Mouse (Mus musculus): Measurements from ENCODE around the gene Pafah2.

Pafah2 gene

GRCm38 (mm10) chr4:134362586-134362985, 33.5 kb upstream of the Pafah2 start:
- Histone ChIP-seq H3K4me3 (replicated peaks; ENCODE audit: low read length) (peak overlapping the region; percentile 27; the same call in 1 of the 2 replicates), H3K4me1 (replicated peaks; ENCODE audit: low read depth, low read length) (peaks cover 50% of the 10 kb centered on the region), H3K27me3 (ENCODE audit: insufficient read depth, low read length) (peaks cover 13% of the 10 kb centered on the region; the same call in 1 of the 2 replicates), H3K36me3 (ENCODE audit: insufficient read depth, low read length) (no peaks in the 10 kb centered on the region), H3K9me3 (ENCODE audit: low read length) (no peaks in the 10 kb centered on the region)
- no peak for TF ChIP-seq NANOG (IDR thresholded peaks at IDR 0.05; ENCODE audit: borderline replicate concordance, low read length)
- TF ChIP-seq POU5F1 (IDR thresholded peaks at IDR 0.05; ENCODE audit: borderline replicate concordance, low read length): no peak
- no peak for TF ChIP-seq CTCF (conservative IDR thresholded peaks at IDR 0.05; ENCODE audit: low read length)

- no peak overlapping the region for H3K4me3 ChIP-seq (replicated peaks; ENCODE audit: low read length)
- H3K27me3 ChIP-seq (ENCODE audit: insufficient read depth, low read length): peaks cover 33% of the 10 kb centered on the region
- no peaks in the 10 kb centered on the region for H3K36me3 ChIP-seq (ENCODE audit: insufficient read depth, low read length)
- H3K9me3 ChIP-seq (ENCODE audit: low read length): no peaks in the 10 kb centered on the region
- TF ChIP-seq CTCF (conservative IDR thresholded peaks at IDR 0.05; ENCODE audit: low read length): no peak
- TF ChIP-seq NANOG (IDR thresholded peaks at IDR 0.05; ENCODE audit: borderline replicate concordance, low read length): no peak
- TF ChIP-seq POU5F1 (IDR thresholded peaks at IDR 0.05; ENCODE audit: borderline replicate concordance, low read length): no peak
- peaks cover 54% of the 10 kb centered on the region for H3K4me1 ChIP-seq (replicated peaks; ENCODE audit: low read depth, low read length)
Measured at GRCm38 (mm10) chr4:134365280-134365679, 30.8 kb upstream of the Pafah2 start.

GRCm38 (mm10) chr4:134370649-134371221, 25.4 kb upstream of the Pafah2 start:
- TF ChIP-seq NANOG (IDR thresholded peaks at IDR 0.05; ENCODE audit: borderline replicate concordance, low read length) (no peak), POU5F1 (IDR thresholded peaks at IDR 0.05; ENCODE audit: borderline replicate concordance, low read length) (no peak), CTCF (conservative IDR thresholded peaks at IDR 0.05; ENCODE audit: low read length) (no peak)
- Histone ChIP-seq H3K9me3 (ENCODE audit: low read length) (no peaks in the 10 kb centered on the region), H3K27me3 (ENCODE audit: insufficient read depth, low read length) (peaks cover 42% of the 10 kb centered on the region), H3K4me1 (replicated peaks; ENCODE audit: low read depth, low read length) (peaks cover 69% of the 10 kb centered on the region), H3K36me3 (ENCODE audit: insufficient read depth, low read length) (no peaks in the 10 kb centered on the region), H3K4me3 (replicated peaks; ENCODE audit: low read length) (peak overlapping the region; percentile 83)

GRCm38 (mm10) chr4:134371316-134371855, 24.7 kb upstream of the Pafah2 start:
- Histone ChIP-seq H3K9me3 (ENCODE audit: low read length) (no peaks in the 10 kb centered on the region), H3K36me3 (ENCODE audit: insufficient read depth, low read length) (no peaks in the 10 kb centered on the region), H3K4me1 (replicated peaks; ENCODE audit: low read depth, low read length) (peaks cover 72% of the 10 kb centered on the region), H3K27me3 (ENCODE audit: insufficient read depth, low read length) (peaks cover 40% of the 10 kb centered on the region), H3K4me3 (replicated peaks; ENCODE audit: low read length) (peak overlapping the region; percentile 83)
- TF ChIP-seq CTCF (conservative IDR thresholded peaks at IDR 0.05; ENCODE audit: low read length) (no peak), POU5F1 (IDR thresholded peaks at IDR 0.05; ENCODE audit: borderline replicate concordance, low read length) (no peak), NANOG (IDR thresholded peaks at IDR 0.05; ENCODE audit: borderline replicate concordance, low read length) (no peak)

- no peaks in the 10 kb centered on the region for H3K9me3 ChIP-seq (ENCODE audit: low read length)
- TF ChIP-seq NANOG (IDR thresholded peaks at IDR 0.05; ENCODE audit: borderline replicate concordance, low read length): no peak
- no peak for TF ChIP-seq POU5F1 (IDR thresholded peaks at IDR 0.05; ENCODE audit: borderline replicate concordance, low read length)
- no peak for TF ChIP-seq CTCF (conservative IDR thresholded peaks at IDR 0.05; ENCODE audit: low read length)
- H3K27me3 ChIP-seq (ENCODE audit: insufficient read depth, low read length): peaks cover 40% of the 10 kb centered on the region
- peaks cover 80% of the 10 kb centered on the region for H3K4me1 ChIP-seq (replicated peaks; ENCODE audit: low read depth, low read length)
- H3K4me3 ChIP-seq (replicated peaks; ENCODE audit: low read length): peak overlapping the region; percentile 83
- H3K36me3 ChIP-seq (ENCODE audit: insufficient read depth, low read length): no peaks in the 10 kb centered on the region
Measured at GRCm38 (mm10) chr4:134372294-134372747, 23.8 kb upstream of the Pafah2 start.

GRCm38 (mm10) chr4:134373295-134373694, 22.8 kb upstream of the Pafah2 start:
- no peaks in the 10 kb centered on the region for H3K36me3 ChIP-seq (ENCODE audit: insufficient read depth, low read length)
- TF ChIP-seq POU5F1 (IDR thresholded peaks at IDR 0.05; ENCODE audit: borderline replicate concordance, low read length) (no peak), NANOG (IDR thresholded peaks at IDR 0.05; ENCODE audit: borderline replicate concordance, low read length) (no peak)
- peaks cover 38% of the 10 kb centered on the region for H3K27me3 ChIP-seq (ENCODE audit: insufficient read depth, low read length)
- no peaks in the 10 kb centered on the region for H3K9me3 ChIP-seq (ENCODE audit: low read length)
- no peak overlapping the region for H3K4me3 ChIP-seq (replicated peaks; ENCODE audit: low read length)
- peaks cover 77% of the 10 kb centered on the region for H3K4me1 ChIP-seq (replicated peaks; ENCODE audit: low read depth, low read length)

- H3K4me1 ChIP-seq (replicated peaks; ENCODE audit: low read depth, low read length): peaks cover 84% of the 10 kb centered on the region
- H3K27me3 ChIP-seq (ENCODE audit: insufficient read depth, low read length): peaks cover 31% of the 10 kb centered on the region
- H3K9me3 ChIP-seq (ENCODE audit: low read length): no peaks in the 10 kb centered on the region
- TF ChIP-seq CTCF (conservative IDR thresholded peaks at IDR 0.05; ENCODE audit: low read length): no peak
- no peak; the same call in 1 of the 2 replicates for TF ChIP-seq NANOG (IDR thresholded peaks at IDR 0.05; ENCODE audit: borderline replicate concordance, low read length)
- TF ChIP-seq POU5F1 (IDR thresholded peaks at IDR 0.05; ENCODE audit: borderline replicate concordance, low read length): no peak
- H3K36me3 ChIP-seq (ENCODE audit: insufficient read depth, low read length): no peaks in the 10 kb centered on the region
- no peak overlapping the region for H3K4me3 ChIP-seq (replicated peaks; ENCODE audit: low read length)
Measured at GRCm38 (mm10) chr4:134374306-134374705, 21.8 kb upstream of the Pafah2 start.

- TF ChIP-seq POU5F1 (IDR thresholded peaks at IDR 0.05; ENCODE audit: borderline replicate concordance, low read length) (no peak), CTCF (conservative IDR thresholded peaks at IDR 0.05; ENCODE audit: low read length) (no peak), NANOG (IDR thresholded peaks at IDR 0.05; ENCODE audit: borderline replicate concordance, low read length) (no peak)
- no peaks in the 10 kb centered on the region for H3K36me3 ChIP-seq (ENCODE audit: insufficient read depth, low read length)
Measured at GRCm38 (mm10) chr4:134378089-134378615, 18.0 kb upstream of the Pafah2 start.

More at GRCm38 (mm10) chr4:134378089-134378615, 18.0 kb upstream of the Pafah2 start:
- Histone ChIP-seq H3K9me3 (ENCODE audit: low read length) (no peaks in the 10 kb centered on the region), H3K4me1 (replicated peaks; ENCODE audit: low read depth, low read length) (peaks cover 80% of the 10 kb centered on the region), H3K27me3 (ENCODE audit: insufficient read depth, low read length) (no peaks in the 10 kb centered on the region), H3K4me3 (replicated peaks; ENCODE audit: low read length) (peak overlapping the region; percentile 43)

Measured in E14TG2a.4 (cell line).